ENCODE assay signal across 10 mouse cellular contexts in genomic region chr3:142899683-142900082, GRCm38 (mm10).
"Had no signal": no experiment of that assay in that cellular context is flagged by ENCODE, and none has a peak within 500 bp of the region (broad histone marks: within the 10 kb centered on the region; RNA-seq: fewer than 3 reads in every experiment).

No protein-coding gene starts in this region.

- H3K9ac ChIP-seq: liver, postnatal 0 days; lung, embryonic 15.5 days; neural tube, embryonic 12.5 days had no signal

- H3K27me3 ChIP-seq: lung, embryonic 15.5 days; neural tube, embryonic 12.5 days had no signal

- H3K4me1 ChIP-seq: limb, embryonic 10.5 days; lung, embryonic 15.5 days; neural tube, embryonic 12.5 days had no signal

- H3K36me3 ChIP-seq: limb, embryonic 10.5 days; lung, embryonic 15.5 days; neural tube, embryonic 12.5 days had no signal

- H3K27ac ChIP-seq: layer of hippocampus, adult 2 months; limb, embryonic 10.5 days; lung, embryonic 15.5 days; macrophage; neural tube, embryonic 12.5 days; stomach, postnatal 0 days had no signal

- H3K4me3 ChIP-seq: layer of hippocampus, adult 2 months; limb, embryonic 10.5 days; lung, embryonic 15.5 days; myocyte; neural tube, embryonic 12.5 days had no signal

- H3K4me2 ChIP-seq: lung, embryonic 15.5 days; neural tube, embryonic 12.5 days had no signal

- DNase-seq: liver, postnatal 0 days; lung, postnatal 14 days; midbrain, embryonic 14.5 days had no signal

- ATAC-seq: liver, postnatal 0 days had no signal

- H3K9me3 ChIP-seq: limb, embryonic 10.5 days; lung, embryonic 15.5 days; neural tube, embryonic 12.5 days had no signal
